Mouse (Mus musculus) heart, adult 18-20 months (tissue): ENCODE data around the gene Slc39a3. TPM values are rescaled to one million over a fixed set of nuclear protein-coding genes. Genes with fewer than 3 reads are reported as not detected.
"Not testable (repeated sequence)": the region's sequence is repeated elsewhere in the genome, so short reads cannot be mapped to it uniquely, and the experiment has no call there.

Experiments
- DNase-seq, 2 experiments: peaks; one replicate each; pipeline ENCODE4 v3.0.0; 2021 to 2022; ENCODE audit warnings: mixed read lengths in 1 of 2
- total RNA-seq, 2 experiments: library from RNA; stranded (reverse); gene quantifications; 2 replicates each; pipeline ENCODE4 v1.2.3; 2021

Slc39a3 gene
- total RNA-seq, 2 experiments from 2014 or later, result 12.8 to 14.2 TPM

GRCm38 (mm10) chr10:81006005-81006677 is 31.1 kb downstream of the Slc39a3 start:
- DNase-seq, result no peak

GRCm38 (mm10) chr10:81001161-81001560 is 36.1 kb downstream of the Slc39a3 start:
- no peak for DNase-seq

GRCm38 (mm10) chr10:81000197-81001062 is 36.8 kb downstream of the Slc39a3 start:
- no peak for DNase-seq

- DNase-seq, result peak; percentile 81 to 91
These were observed 37.6 kb downstream of the Slc39a3 start for GRCm38 (mm10) chr10:80999362-81000196.

- peak; percentile 43 to 48 for DNase-seq
These were observed 38.4 kb downstream of the Slc39a3 start for GRCm38 (mm10) chr10:80998778-80999177.

GRCm38 (mm10) chr10:80998021-80998420 is 39.2 kb downstream of the Slc39a3 start:
- no peak for DNase-seq

- no peak for DNase-seq
These were observed 39.9 kb downstream of the Slc39a3 start for GRCm38 (mm10) chr10:80997332-80997731.

- DNase-seq, result no peak
These were observed 40.7 kb downstream of the Slc39a3 start for GRCm38 (mm10) chr10:80996501-80996900.

GRCm38 (mm10) chr10:80995091-80995632 is 42.1 kb downstream of the Slc39a3 start:
- peak; percentile 77 to 91 for DNase-seq

- peak; percentile 67 to 81 for DNase-seq
These were observed 42.6 kb downstream of the Slc39a3 start for GRCm38 (mm10) chr10:80994621-80995020.

- DNase-seq, result no peak
These were observed 44.0 kb downstream of the Slc39a3 start for GRCm38 (mm10) chr10:80993276-80993675.

GRCm38 (mm10) chr10:80991945-80992344 is 45.3 kb downstream of the Slc39a3 start:
- no peak for DNase-seq

- no peak for DNase-seq
These were observed 46.2 kb downstream of the Slc39a3 start for GRCm38 (mm10) chr10:80991007-80991406.

- DNase-seq, result no peak
These were observed 46.8 kb downstream of the Slc39a3 start for GRCm38 (mm10) chr10:80990406-80990805.

- not testable (repeated sequence) for DNase-seq
These were observed 47.4 kb downstream of the Slc39a3 start for GRCm38 (mm10) chr10:80989854-80990253.

- DNase-seq, result no peak
These were observed 47.8 kb downstream of the Slc39a3 start for GRCm38 (mm10) chr10:80989446-80989845.

- peak; percentile 90 for DNase-seq
These were observed 49.4 kb downstream of the Slc39a3 start for GRCm38 (mm10) chr10:80987709-80988441.

GRCm38 (mm10) chr10:80986754-80987153 is 50.5 kb downstream of the Slc39a3 start:
- DNase-seq, result peak; percentile 77 to 79

GRCm38 (mm10) chr10:80985970-80986701 is 51.1 kb downstream of the Slc39a3 start:
- no peak for DNase-seq

- DNase-seq, result peak; percentile 39 to 53
These were observed 51.8 kb downstream of the Slc39a3 start for GRCm38 (mm10) chr10:80985241-80985969.
